16 mouse cellular contexts compared by ENCODE assay signal in the genomic region with DNA sequence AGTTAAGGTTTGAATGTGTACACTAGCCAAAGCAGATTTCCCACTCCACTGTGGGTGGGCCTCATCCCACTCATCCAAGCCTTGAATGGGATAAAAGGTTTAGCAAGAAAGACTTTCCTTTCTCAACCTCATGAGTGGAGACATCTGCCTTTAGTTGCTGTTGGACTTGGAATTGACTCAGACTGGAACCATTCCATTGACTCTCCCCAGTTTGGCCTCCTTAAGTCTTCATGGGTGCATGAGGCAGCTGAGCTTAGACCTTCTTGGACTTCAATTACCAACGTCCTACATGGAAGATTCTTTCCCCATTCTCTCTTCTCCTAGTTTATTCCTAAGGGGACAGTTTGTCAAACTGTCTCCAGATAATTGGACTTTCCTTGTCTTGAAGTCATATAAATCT.
"Had no signal": no experiment of that assay in that cellular context is flagged by ENCODE, and none has a peak within 500 bp of the region (broad histone marks: within the 10 kb centered on the region; RNA-seq: fewer than 3 reads in every experiment).

No protein-coding gene starts in this region.

- H3K9me3 ChIP-seq: hindbrain, embryonic 15.5 days; limb, embryonic 15.5 days; liver, embryonic 12.5 days; lung, embryonic 15.5 days; midbrain, embryonic 12.5 days; neural tube, embryonic 13.5 days had no signal

- H3K4me1 ChIP-seq: hindbrain, embryonic 15.5 days; limb, embryonic 15.5 days; liver, embryonic 12.5 days; lung, embryonic 15.5 days; midbrain, embryonic 12.5 days; neural tube, embryonic 13.5 days had no signal

- H3K27me3 ChIP-seq: hindbrain, embryonic 15.5 days; limb, embryonic 15.5 days; liver, embryonic 12.5 days; lung, embryonic 15.5 days; midbrain, embryonic 12.5 days; neural tube, embryonic 13.5 days had no signal

- H3K4me2 ChIP-seq: hindbrain, embryonic 15.5 days; limb, embryonic 15.5 days; liver, embryonic 12.5 days; lung, embryonic 15.5 days; midbrain, embryonic 12.5 days; neural tube, embryonic 13.5 days had no signal

- H3K27ac ChIP-seq: hindbrain, embryonic 15.5 days; limb, embryonic 15.5 days; liver, embryonic 12.5 days; lung, embryonic 15.5 days; midbrain, embryonic 12.5 days; neural tube, embryonic 13.5 days had no signal

- H3K36me3 ChIP-seq: hindbrain, embryonic 15.5 days; limb, embryonic 15.5 days; liver, embryonic 12.5 days; lung, embryonic 15.5 days; midbrain, embryonic 12.5 days; neural tube, embryonic 13.5 days had no signal

- H3K9ac ChIP-seq: hindbrain, embryonic 15.5 days; limb, embryonic 15.5 days; liver, embryonic 12.5 days; lung, embryonic 15.5 days; midbrain, embryonic 12.5 days; neural tube, embryonic 13.5 days had no signal

- DNase-seq: kidney, adult 11 months; kidney, postnatal 14 days; layer of hippocampus, adult 9-11 months; layer of hippocampus, postnatal 36 days; retina, postnatal 1 day; right cerebral cortex, postnatal 4 days; spleen, adult 18-20 months; thymus, adult 2 months; thymus, postnatal 25 days had no signal

- ATAC-seq: liver, embryonic 12.5 days; midbrain, embryonic 16.5 days had no signal

- H3K4me3 ChIP-seq: hindbrain, embryonic 15.5 days; limb, embryonic 15.5 days; liver, embryonic 12.5 days; lung, embryonic 15.5 days; midbrain, embryonic 12.5 days; neural tube, embryonic 13.5 days had no signal
